Mouse (Mus musculus): ENCODE data around the gene Wdr43. TPM values are rescaled to one million over a fixed set of nuclear protein-coding genes. Genes with fewer than 3 reads are reported as not detected.
"Not testable (repeated sequence)": the region's sequence is repeated elsewhere in the genome, so short reads cannot be mapped to it uniquely, and the experiment has no call there.

Wdr43 gene
- polyA plus RNA-seq (2017; shearing (Covaris generic)): 100 to 1,000 TPM; 106 to 132 TPM

- ATAC-seq: peak; percentile 92
Measured at GRCm38 (mm10) chr17:71615638-71616318, at the start of gene Wdr43. TSS of gene Wdr43 (plus strand) at chr17:71615895.

DNA sequence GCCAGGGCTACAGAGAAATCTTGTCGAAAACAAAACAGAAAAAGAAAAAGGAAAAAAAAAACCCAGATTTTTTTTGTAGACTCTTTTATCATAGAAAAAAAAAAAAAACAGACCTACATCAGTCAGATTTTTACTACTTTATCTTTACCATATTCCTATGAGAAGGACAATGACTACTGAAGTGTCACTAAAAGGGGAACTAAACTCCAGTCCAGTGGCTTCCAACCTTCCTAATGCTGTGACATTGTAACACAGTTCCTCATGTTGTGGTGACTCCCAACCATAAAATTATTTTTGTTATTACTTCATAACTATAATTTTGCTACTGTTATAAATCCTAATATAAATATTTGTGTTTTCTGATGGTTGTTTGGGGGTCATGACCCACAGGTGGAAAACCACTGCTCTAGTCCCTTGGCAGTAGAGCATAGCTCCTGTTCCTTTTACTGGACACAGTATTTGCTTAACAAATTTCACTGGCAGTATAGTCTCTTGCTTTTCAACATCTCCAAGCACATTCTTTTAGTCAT, 36.5 kb upstream of the Wdr43 start:
- ATAC-seq: no peak

- ATAC-seq: peak; percentile 50
Measured at GRCm38 (mm10) chr17:71597881-71598658, 17.6 kb upstream of the Wdr43 start.

GRCm38 (mm10) chr17:71598659-71599554, 16.8 kb upstream of the Wdr43 start:
- peak; percentile 93 for ATAC-seq

GRCm38 (mm10) chr17:71616319-71617032, 781 bp downstream of the Wdr43 start:
- ATAC-seq: peak; percentile 15

DNA sequence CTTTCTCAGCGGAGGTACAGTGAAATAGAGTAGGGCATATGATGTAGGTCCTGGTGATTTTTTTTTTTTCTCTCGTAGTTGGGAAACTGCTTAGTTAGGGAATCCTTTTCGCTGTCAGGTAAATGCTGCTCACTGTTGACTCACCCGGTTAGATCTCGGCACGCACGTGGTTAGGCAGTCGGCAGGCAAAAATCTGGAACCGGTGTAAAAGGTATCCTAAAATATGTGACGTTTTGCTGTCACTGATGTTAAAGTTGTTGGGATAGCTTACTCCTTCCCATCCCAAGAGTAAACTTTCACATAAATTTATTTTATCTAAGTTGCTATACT, 1.3 kb downstream of the Wdr43 start:
- no peak for ATAC-seq

- peak; percentile 43 for ATAC-seq
Measured at GRCm38 (mm10) chr17:71617974-71618373, 2.3 kb downstream of the Wdr43 start.

- ATAC-seq: no peak
Measured at GRCm38 (mm10) chr17:71631806-71632205, 16.1 kb downstream of the Wdr43 start.

GRCm38 (mm10) chr17:71633350-71633749, 17.7 kb downstream of the Wdr43 start:
- ATAC-seq: no peak

DNA sequence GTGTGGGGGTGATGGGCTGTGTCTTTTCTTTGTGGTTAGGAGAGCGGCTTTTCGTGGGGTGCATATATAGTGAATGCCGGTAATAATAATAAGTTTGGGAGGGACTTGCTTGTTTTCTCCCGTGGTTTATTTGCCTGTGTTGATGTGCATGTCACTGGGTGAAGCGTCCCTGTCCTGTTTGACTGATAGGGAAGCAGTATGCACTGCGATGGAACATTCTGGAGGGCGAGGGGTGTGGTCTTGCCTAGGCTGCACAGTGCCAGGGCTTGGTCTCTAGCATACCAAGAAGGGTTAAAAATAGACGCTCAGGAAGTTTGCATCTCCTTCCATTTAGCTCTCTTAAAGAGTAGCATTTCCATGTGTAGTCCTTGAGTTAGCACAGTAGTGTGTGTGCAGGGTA, 21.1 kb downstream of the Wdr43 start:
- ATAC-seq: no peak

GRCm38 (mm10) chr17:71637750-71638265, 22.1 kb downstream of the Wdr43 start:
- ATAC-seq: no peak

- ATAC-seq: not testable (repeated sequence)
Measured at GRCm38 (mm10) chr17:71639056-71639455, 23.4 kb downstream of the Wdr43 start.

DNA sequence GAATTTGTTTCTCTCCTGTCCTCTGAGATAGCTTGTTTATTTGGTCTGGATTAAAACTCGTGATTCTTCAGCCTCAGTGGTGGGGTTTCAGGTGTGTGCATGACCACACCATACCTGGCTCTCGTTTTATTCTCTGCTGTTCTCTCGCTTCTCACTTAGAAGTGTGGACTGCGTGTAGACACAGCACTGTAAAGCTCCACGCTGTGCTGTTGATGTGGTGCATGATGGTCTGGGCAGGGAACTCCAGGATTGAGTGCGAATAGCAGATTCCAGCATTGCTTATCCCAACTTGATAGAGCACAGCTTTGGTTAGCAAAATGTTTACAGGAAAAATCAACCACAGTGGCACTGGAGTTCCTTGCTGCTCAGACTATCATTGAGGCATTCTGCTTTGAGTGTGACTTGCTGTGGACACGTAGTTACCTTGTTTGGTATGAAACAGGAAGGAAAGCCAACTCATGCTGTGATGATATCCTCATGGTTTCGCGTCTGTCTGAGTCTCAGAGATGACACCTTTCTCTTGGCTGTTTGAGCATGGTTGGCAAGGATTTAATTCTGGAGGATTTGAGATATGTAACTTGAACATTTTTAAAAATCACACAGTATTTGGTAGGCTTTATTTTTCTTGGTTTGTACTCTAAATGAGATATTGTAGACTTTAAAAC, 24.9 kb downstream of the Wdr43 start:
- ATAC-seq: no peak

DNA sequence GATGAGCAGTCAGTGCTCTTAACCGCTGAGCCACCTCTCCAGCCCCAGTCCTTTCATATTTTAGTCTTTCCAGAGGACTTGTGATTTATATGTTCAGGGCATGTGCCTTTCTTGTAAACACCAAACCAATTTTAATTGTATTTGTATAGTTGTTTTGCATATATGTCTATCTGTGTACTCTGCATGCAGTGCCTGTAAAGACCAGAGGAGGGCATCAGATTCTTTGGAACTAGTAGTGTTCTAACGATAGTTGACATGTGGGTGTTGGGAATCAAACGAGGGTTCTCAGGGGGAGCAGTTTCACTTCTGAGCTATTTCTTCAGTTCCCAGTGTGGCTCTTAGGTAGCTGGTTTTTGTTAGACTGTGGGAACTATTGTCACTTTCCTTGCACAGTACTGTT, 26.5 kb downstream of the Wdr43 start:
- no peak for ATAC-seq

GRCm38 (mm10) chr17:71650011-71650410, 34.3 kb downstream of the Wdr43 start:
- ATAC-seq: no peak

DNA sequence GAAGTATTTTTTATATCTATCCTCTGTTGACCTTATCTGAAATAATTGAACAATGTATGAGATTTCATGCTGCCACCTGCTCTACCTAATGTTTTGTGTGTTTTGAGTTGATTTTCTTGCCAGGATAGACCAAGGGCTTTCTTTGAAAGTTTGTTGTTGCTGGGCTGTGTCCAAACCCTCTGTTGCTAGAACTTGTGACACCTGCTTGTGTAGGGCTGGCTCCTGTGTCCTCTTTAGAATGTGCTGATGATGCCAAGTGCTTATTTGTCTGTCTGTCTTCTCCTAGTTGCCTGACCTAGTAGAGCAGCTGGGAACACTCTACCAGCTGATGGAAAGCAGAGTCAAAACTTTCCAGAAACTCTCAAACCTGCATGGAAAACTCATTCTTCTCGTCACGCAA, 36.8 kb downstream of the Wdr43 start:
- no peak for ATAC-seq

DNA sequence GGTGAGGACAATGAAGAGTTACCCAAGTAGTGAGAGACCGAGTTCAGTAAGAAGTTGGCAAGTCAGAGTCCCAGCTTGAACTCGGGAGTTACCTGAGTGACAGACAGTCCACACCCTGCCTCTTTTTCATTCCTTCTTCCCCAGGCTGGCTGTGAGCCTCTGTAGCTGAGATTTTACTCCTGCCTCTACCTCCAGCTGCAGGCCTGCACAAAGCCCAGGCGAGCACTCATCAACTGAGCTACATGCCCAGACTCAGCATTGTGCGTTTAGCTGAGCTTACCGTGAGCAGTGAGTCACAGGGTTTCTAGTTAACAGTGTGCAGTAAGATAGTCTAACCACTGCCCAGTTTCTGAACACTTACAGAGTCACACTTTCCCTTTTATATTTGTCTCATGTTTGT, 37.2 kb downstream of the Wdr43 start:
- no peak for ATAC-seq

GRCm38 (mm10) chr17:71657521-71657920, 41.8 kb downstream of the Wdr43 start:
- ATAC-seq: no peak

DNA sequence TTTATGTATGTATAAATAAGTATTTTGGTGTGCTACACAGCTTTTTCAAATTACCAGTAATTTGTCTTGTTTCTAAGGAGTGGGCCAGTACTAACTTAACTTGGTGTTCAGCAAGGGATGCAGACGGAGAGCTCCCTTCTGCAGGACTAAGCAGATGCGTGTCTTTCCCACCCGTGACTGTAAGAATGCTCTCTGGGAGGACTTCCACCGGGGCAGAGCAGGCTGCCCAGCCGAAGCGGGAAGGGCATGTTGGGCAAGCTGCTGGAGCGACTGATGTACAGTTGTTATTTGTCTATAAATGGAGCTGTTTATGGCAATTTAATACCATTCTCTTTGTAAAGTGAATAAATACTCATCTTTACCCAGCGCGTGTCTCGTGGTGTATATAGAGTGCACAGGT, 43.0 kb downstream of the Wdr43 start:
- no peak for ATAC-seq

DNA sequence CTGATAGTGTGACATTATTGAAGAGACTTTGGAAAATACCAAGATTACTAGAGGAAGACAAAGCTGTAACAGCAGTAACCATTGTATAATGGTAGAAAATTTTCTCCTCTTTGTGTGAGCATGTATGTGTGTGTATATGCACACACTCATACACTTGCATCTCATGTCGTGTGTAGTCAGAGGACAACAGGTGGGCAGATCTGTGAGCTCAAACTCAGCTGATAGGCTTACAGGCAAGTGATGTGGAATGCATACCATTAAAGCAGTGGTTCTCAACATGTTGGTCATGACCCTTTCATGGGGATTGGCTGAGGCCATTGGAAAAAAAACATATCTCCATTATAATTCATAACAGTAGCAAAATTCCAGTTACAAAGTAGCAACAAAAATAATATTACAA, 44.7 kb downstream of the Wdr43 start:
- no peak for ATAC-seq

- peak; percentile 77 for ATAC-seq
Measured at GRCm38 (mm10) chr17:71662751-71663250, 47.1 kb downstream of the Wdr43 start.
